ENCODE assay signal across 29 mouse cellular contexts in genomic region chr9:41020486-41020885, GRCm38 (mm10). TPM values are rescaled to one million over a fixed set of nuclear protein-coding genes. Genes with fewer than 3 reads are reported as not detected.
DNase-seq lines count a peak whose midpoint lies in the region; ATAC-seq lines count a peak whose summit lies in the region.
"Had no signal": no experiment of that assay in that cellular context is flagged by ENCODE, and none has a peak within 500 bp of the region (broad histone marks: within the 10 kb centered on the region; RNA-seq: fewer than 3 reads in every experiment).

No protein-coding gene starts in this region.

- no peak overlapping the region for H3K9ac ChIP-seq in heart, embryonic 12.5 days
- H3K9ac ChIP-seq: forebrain, embryonic 15.5 days; hindbrain, embryonic 15.5 days; intestine, embryonic 15.5 days; liver, postnatal 0 days; midbrain, embryonic 13.5 days; neural tube, embryonic 12.5 days had no signal

- ATAC-seq in frontal cortex, adult (ENCODE audit: low TSS enrichment) = peak; percentile 98
- ATAC-seq in heart, embryonic 12.5 days (ENCODE audit: insufficient number of reproducible peaks, low FRiP score) = no peak
- ATAC-seq: forebrain, embryonic 15.5 days; intestine, embryonic 15.5 days; liver, postnatal 0 days; midbrain, embryonic 13.5 days had no signal

- DNase-seq in frontal cortex, postnatal 14 days (ENCODE audit: low spot score in 2 of 2) = no peak
- DNase-seq in right cerebral cortex, adult 2 months (ENCODE audit: low spot score in 2 of 2) = peak; percentile 25 to 26
- DNase-seq in right cerebral cortex, postnatal 4 days = no peak
- peak; percentile 34 to 37 for DNase-seq in layer of hippocampus, postnatal 36 days
- no peak for DNase-seq in cerebellum, adult 8-10 months
- DNase-seq in spleen, adult 12 weeks (ENCODE audit: low spot score) = no peak
- DNase-seq: cerebellum, adult 2 months; gastrocnemius, adult 2 months; heart, postnatal 14 days; kidney, adult 9 months; kidney, postnatal 36 days; liver, postnatal 0 days; lung, postnatal 14 days; thymus, postnatal 25 days had no signal

- no peak overlapping the region for H3K4me2 ChIP-seq in heart, embryonic 12.5 days
- H3K4me2 ChIP-seq: forebrain, embryonic 15.5 days; hindbrain, embryonic 15.5 days; intestine, embryonic 15.5 days; midbrain, embryonic 13.5 days; neural tube, embryonic 12.5 days had no signal

- H3K9me3 ChIP-seq in heart, embryonic 12.5 days (replicated peaks) = no peaks in the 10 kb centered on the region
- H3K9me3 ChIP-seq: forebrain, embryonic 15.5 days; G1E; heart, embryonic 10.5 days; hindbrain, embryonic 15.5 days; intestine, embryonic 15.5 days; midbrain, embryonic 13.5 days; neural tube, embryonic 12.5 days had no signal

- no peak overlapping the region for H3K4me3 ChIP-seq in heart, embryonic 12.5 days
- H3K4me3 ChIP-seq: erythroblast, embryonic 14.5 days; forebrain, embryonic 15.5 days; gastrocnemius, adult 2 months; heart, embryonic 10.5 days; hindbrain, embryonic 15.5 days; intestine, embryonic 15.5 days; midbrain, embryonic 13.5 days; neural tube, embryonic 12.5 days had no signal

- peaks cover 8% of the 10 kb centered on the region; the same call in 1 of the 2 replicates for H3K4me1 ChIP-seq in heart, embryonic 12.5 days (replicated peaks)
- H3K4me1 ChIP-seq: forebrain, embryonic 15.5 days; heart, embryonic 10.5 days; hindbrain, embryonic 15.5 days; intestine, embryonic 15.5 days; midbrain, embryonic 13.5 days; neural tube, embryonic 12.5 days had no signal

- no peaks in the 10 kb centered on the region for H3K27me3 ChIP-seq in heart, embryonic 12.5 days (replicated peaks)
- H3K27me3 ChIP-seq: forebrain, embryonic 15.5 days; hindbrain, embryonic 15.5 days; intestine, embryonic 15.5 days; midbrain, embryonic 13.5 days; neural tube, embryonic 12.5 days had no signal

- no peak overlapping the region for H3K27ac ChIP-seq in heart, embryonic 12.5 days (ENCODE audit: poor library complexity, severe bottlenecking)
- H3K27ac ChIP-seq: forebrain, embryonic 15.5 days; gastrocnemius, adult 2 months; heart, embryonic 10.5 days; hindbrain, embryonic 15.5 days; intestine, embryonic 15.5 days; midbrain, embryonic 13.5 days; neural tube, embryonic 12.5 days had no signal

- peaks cover 46% of the 10 kb centered on the region for H3K36me3 ChIP-seq in heart, embryonic 12.5 days
- H3K36me3 ChIP-seq: forebrain, embryonic 15.5 days; intestine, embryonic 15.5 days; neural tube, embryonic 12.5 days had no signal

- WGBS in heart, embryonic 12.5 days = 80% methylated on average over 3 of the region's 3 CpGs

RNA-seq across cellular contexts. Expression of gene Crtam, which starts 16.1 kb away (rescaled TPM):
- total RNA-seq in layer of hippocampus, postnatal 36 days (2021) = under 1 TPM; 0.10 to 0.18 TPM
- 0.17 and 0.18 TPM in 2 replicates for polyA plus RNA-seq in heart, embryonic 12.5 days (2016; fragmentation: Nextera tagmentation; extraction: Ambion mirVana)
- total RNA-seq: gastrocnemius, adult 2 months; liver, adult 2 months had no signal
- polyA plus RNA-seq: embryonic facial prominence, embryonic 11.5 days; erythroblast, embryonic 14.5 days; forebrain, embryonic 15.5 days; G1E; gonadal fat pad, adult 2 months; liver, adult 2 months; neural tube, embryonic 12.5 days had no signal

RNA-seq across cellular contexts. Expression of gene Jhy, which starts 56.6 kb away (rescaled TPM):
- total RNA-seq in layer of hippocampus, postnatal 36 days (2021) = under 1 TPM; 0.23 to 0.65 TPM
- polyA plus RNA-seq in heart, embryonic 12.5 days (2016; fragmentation: Nextera tagmentation; extraction: Ambion mirVana) = not detected in 2 replicates
- total RNA-seq: common myeloid progenitor, adult 5-6 weeks; gastrocnemius, adult 2 months; heart, postnatal 14 days; liver, adult 2 months; megakaryocyte, adult 5-6 weeks had no signal
- polyA plus RNA-seq: G1E; liver, adult 2 months; liver, postnatal 0 days had no signal

Comparison
In these comparisons a context has a peak if more than half of its experiments do, and no peak if none do; other contexts are left out.
1. DNase-seq: peak in right cerebral cortex, adult 2 months (2 of 2) and layer of hippocampus, postnatal 36 days (2 of 2); none in frontal cortex, postnatal 14 days (0 of 2), right cerebral cortex, postnatal 4 days (single experiment), cerebellum, adult 8-10 months (single experiment) and spleen, adult 12 weeks (single experiment).